Mouse (Mus musculus) liver, embryonic 14.5 days (tissue): ENCODE measurements at regions not wholly inside any gene's neighbourhood (a gene's known extent, or its start where the extent isn't known, plus 50 kb on each side); places are given as distances from the start of the nearest gene placed in this dataset.
A peak's percentile ranks its signal among the peaks of the same experiment; 100 is the strongest.

Source experiments
- ATAC-seq: fragments of 200-750 bp; cut with Nextera tagmentation; 2 replicates; pipeline ENCODE4 v1.8.0; 2017; ENCODE audit warnings: moderate number of reproducible peaks, mild to moderate bottlenecking, moderate library complexity; ENCODE audit not compliant: insufficient read depth
- DNase-seq, 3 experiments: peaks; one replicate each; pipeline ENCODE4 v3.0.0-alpha.2; 2012 to 2013; ENCODE audit warnings: low read depth in 3 of 3, low spot score in 3 of 3
- H3K27ac ChIP-seq: fragments of 300-500 bp; sonication (generic); 2 replicates; pipeline ENCODE4 v1.5.1; 2014; ENCODE audit warnings: moderate library complexity, mild to moderate bottlenecking, control low read depth, inconsistent platforms
- H3K27me3 ChIP-seq: fragments of 300-500 bp; sonication (generic); 2 replicates; pipeline ENCODE4 v1.6.1; 2014; ENCODE audit warnings: mild to moderate bottlenecking, low read length, moderate library complexity; ENCODE audit not compliant: control insufficient read depth, insufficient read depth
- H3K36me3 ChIP-seq: fragments of 300-500 bp; sonication (generic); replicated peaks from 2 replicates; pipeline ENCODE4 v1.6.1; 2014; ENCODE audit warnings: low read depth; ENCODE audit not compliant: control insufficient read depth, insufficient read depth
- H3K4me1 ChIP-seq, 2 experiments: fragments of 200-500 bp in 1 of 2; fragments of 300-500 bp in 1 of 2; sonication (generic) in 1 of 2; replicated peaks; 2 replicates each; pipeline ENCODE4 v1.6.1; 2012 to 2014; ENCODE audit warnings: antibody characterized with exemption in 1 of 2, inconsistent platforms in 1 of 2, low read length in 1 of 2; ENCODE audit not compliant: control insufficient read depth in 2 of 2, insufficient read depth in 2 of 2
- H3K4me2 ChIP-seq: fragments of 300-500 bp; sonication (generic); 2 replicates; pipeline ENCODE4 v1.6.1; 2014; ENCODE audit warnings: low read depth, mild to moderate bottlenecking, control low read depth, moderate library complexity
- H3K4me3 ChIP-seq, 2 experiments: fragments of 200-500 bp in 1 of 2; fragments of 300-500 bp in 1 of 2; sonication (generic) in 1 of 2; 2 replicates each; pipeline ENCODE4 v1.5.1; 2012 to 2014; ENCODE audit warnings: low read depth in 2 of 2, low read length in 2 of 2, mild to moderate bottlenecking in 2 of 2, control low read depth in 1 of 2, inconsistent platforms in 1 of 2, moderate library complexity in 1 of 2; ENCODE audit not compliant: insufficient read depth in 1 of 2
- H3K9ac ChIP-seq: fragments of 300-500 bp; sonication (generic); replicated peaks from 2 replicates; pipeline ENCODE4 v1.6.1; 2014; ENCODE audit warnings: mild to moderate bottlenecking, control low read depth, moderate library complexity
- H3K9me3 ChIP-seq: fragments of 300-500 bp; sonication (generic); 2 replicates; pipeline ENCODE4 v1.6.1; 2016; ENCODE audit warnings: low read length, mixed read lengths; ENCODE audit not compliant: control insufficient read depth
- CTCF ChIP-seq: IDR thresholded peaks from 2 replicates; pipeline ENCODE4 v1.5.1; 2016; ENCODE audit warnings: antibody characterized with exemption, low read depth, control low read depth
- EP300 ChIP-seq: IDR thresholded peaks from 2 replicates; pipeline ENCODE4 v1.6.1; 2016; ENCODE audit warnings: antibody characterized with exemption, low read depth
- WGBS: fragments of 180-500 bp; shearing (Covaris S2); extraction: QIAGEN DNeasy Blood & Tissue Kit; methylation state at CpG from one replicate; pipeline ENCODE4 v1.1.7; 2014; ENCODE audit not compliant: insufficient replicate concordance; 5-methylcytosine and 5-hydroxymethylcytosine counted together

GRCm38 (mm10) chr11:84725177-84725792 lies 94.0 kb downstream of the Mrm1 start:
- Histone ChIP-seq H3K27ac (no peak overlapping the region), H3K36me3 (no peaks in the 10 kb centered on the region), H3K9ac (no peak overlapping the region), H3K4me1 (peaks cover 11 to 25% of the 10 kb centered on the region in 2 experiments), H3K27me3 (peaks cover 3% of the 10 kb centered on the region; the same call in 1 of the 2 replicates), H3K4me2 (peak overlapping the region; percentile 48), H3K9me3 (no peaks in the 10 kb centered on the region), H3K4me3 (no peak overlapping the region)
- WGBS = 18% methylated on average over 11 of the region's 11 CpGs
- peak in 2 of 3 experiments; percentile 35 to 37 for DNase-seq
- peak; percentile 88 for ATAC-seq
- no peak for TF ChIP-seq CTCF
- TF ChIP-seq EP300 = peak; percentile 91

- WGBS = 3% methylated on average over 18 of the region's 18 CpGs
- Histone ChIP-seq H3K27me3 (peaks cover 3% of the 10 kb centered on the region; the same call in 1 of the 2 replicates), H3K9ac (no peak overlapping the region), H3K4me3 (no peak overlapping the region), H3K9me3 (no peaks in the 10 kb centered on the region), H3K27ac (no peak overlapping the region), H3K4me2 (peak overlapping the region; percentile 48; the same call in 1 of the 2 replicates), H3K36me3 (no peaks in the 10 kb centered on the region), H3K4me1 (peaks cover 11 to 25% of the 10 kb centered on the region in 2 experiments)
- ATAC-seq = 0 out of 2 replicates have a peak, but pooled peaks have one; percentile 29
- DNase-seq = no peak
- TF ChIP-seq EP300 (no peak), CTCF (peak; percentile 40)
Measured at GRCm38 (mm10) chr11:84724080-84724479, 95.2 kb downstream of the Mrm1 start.

DNA sequence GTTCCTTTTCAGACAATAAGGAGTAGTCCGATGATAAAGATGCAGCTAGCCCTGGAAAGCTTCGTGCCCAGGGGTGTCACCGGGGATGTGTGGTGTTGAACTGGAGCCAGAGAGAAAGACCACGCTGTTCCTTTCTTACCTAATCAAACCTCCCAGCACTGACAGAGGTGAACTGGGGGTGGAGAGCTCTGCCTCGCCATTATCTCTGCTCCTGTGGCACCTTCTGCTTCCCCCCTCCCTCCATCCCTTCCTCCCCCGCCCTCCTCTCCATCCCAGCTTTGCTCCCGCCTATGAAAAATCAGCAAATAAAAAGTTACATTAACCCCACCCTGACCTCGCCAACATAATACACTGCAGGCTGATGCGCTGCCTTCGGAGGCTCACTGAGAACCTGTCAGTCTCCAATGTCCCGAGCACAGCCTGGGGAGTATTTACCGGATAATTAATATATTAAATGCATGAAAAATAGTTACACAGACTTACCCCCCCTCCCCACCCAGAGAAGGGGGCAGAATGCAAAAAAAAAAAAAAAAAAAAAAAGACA lies 96.6 kb downstream of the Mrm1 start:
- Histone ChIP-seq H3K9me3 (no peaks in the 10 kb centered on the region), H3K4me1 (peaks cover 11 to 25% of the 10 kb centered on the region in 2 experiments), H3K9ac (no peak overlapping the region), H3K27ac (no peak overlapping the region), H3K4me3 (no peak overlapping the region), H3K4me2 (peak overlapping the region; percentile 2; the same call in 1 of the 2 replicates), H3K36me3 (no peaks in the 10 kb centered on the region), H3K27me3 (peaks cover 3% of the 10 kb centered on the region; the same call in 1 of the 2 replicates)
- TF ChIP-seq EP300 = no peak
- TF ChIP-seq CTCF = no peak
- 41% methylated on average over 12 of the region's 12 CpGs for WGBS
- no peak for DNase-seq
- ATAC-seq = peak; percentile 44; the same call in 1 of the 2 replicates

- TF ChIP-seq EP300 (no peak), CTCF (peak; percentile 71)
Measured at GRCm38 (mm10) chr11:84721979-84722378, 97.3 kb downstream of the Mrm1 start.

DNA sequence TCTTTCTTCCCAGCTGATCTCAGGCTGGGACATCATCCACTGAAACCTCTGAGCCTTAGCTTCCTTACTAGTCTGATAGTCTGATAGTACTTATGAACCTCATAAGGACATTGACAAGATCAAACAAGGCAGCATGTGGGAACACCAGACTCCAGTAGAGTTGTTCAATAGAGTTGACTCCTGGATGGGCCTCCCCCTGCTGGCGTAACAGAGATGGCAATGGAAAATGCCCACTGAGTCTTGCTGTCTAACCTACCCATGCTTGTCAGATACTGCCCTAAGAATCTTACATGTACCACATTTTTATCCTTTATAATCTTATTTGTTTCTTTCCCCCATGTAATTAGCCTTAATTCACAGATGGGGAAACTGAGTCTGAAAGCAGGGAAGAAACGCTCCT lies 98.2 kb downstream of the Mrm1 start:
- Histone ChIP-seq H3K4me1 (peaks cover 11 to 25% of the 10 kb centered on the region in 2 experiments), H3K9me3 (no peaks in the 10 kb centered on the region), H3K27me3 (no peaks in the 10 kb centered on the region), H3K27ac (no peak overlapping the region), H3K4me2 (no peak overlapping the region), H3K9ac (no peak overlapping the region), H3K36me3 (no peaks in the 10 kb centered on the region), H3K4me3 (no peak overlapping the region)
- peak; percentile 49 for TF ChIP-seq CTCF
- no peak for TF ChIP-seq EP300
- DNase-seq (no peak), ATAC-seq (no peak)
- WGBS = 72% methylated on average over 2 of the region's 2 CpGs

More at GRCm38 (mm10) chr11:84721979-84722378, 97.3 kb downstream of the Mrm1 start:
- H3K9me3 ChIP-seq = no peaks in the 10 kb centered on the region
- no peaks in the 10 kb centered on the region for H3K36me3 ChIP-seq
- H3K4me1 ChIP-seq = peaks cover 11 to 25% of the 10 kb centered on the region in 2 experiments
- WGBS = 35% methylated on average over 3 of the region's 3 CpGs
- DNase-seq (no peak), ATAC-seq (no peak)
- H3K27ac ChIP-seq = no peak overlapping the region
- H3K27me3 ChIP-seq = no peaks in the 10 kb centered on the region
- no peak overlapping the region for H3K9ac ChIP-seq
- H3K4me2 ChIP-seq = no peak overlapping the region; the same call in 1 of the 2 replicates
- no peak overlapping the region for H3K4me3 ChIP-seq
